Mouse (Mus musculus): ENCODE measurements at regions not wholly inside any gene's neighbourhood (a gene's known extent, or its start where the extent isn't known, plus 50 kb on each side); places are given as distances from the start of the nearest gene placed in this dataset.

GRCm38 (mm10) chr7:136584361-136584760 lies 310.1 kb upstream of the Mgmt start:
- H3K36me3 ChIP-seq, result no peaks in the 10 kb centered on the region
- no peak for ATAC-seq (ENCODE audit: low read depth)
- H3K4me1 ChIP-seq (replicated peaks), result peaks cover 51% of the 10 kb centered on the region
- no peaks in the 10 kb centered on the region; the same call in 1 of the 2 replicates for H3K27me3 ChIP-seq
- 51% methylated on average over 17 of the region's 17 CpGs for WGBS
- no peaks in the 10 kb centered on the region for H3K9me3 ChIP-seq
- H3K4me2 ChIP-seq, result no peak overlapping the region
- peak overlapping the region; percentile 61; the same call in 1 of the 2 replicates for H3K27ac ChIP-seq (replicated peaks)
- no peak overlapping the region for H3K9ac ChIP-seq
- no peak overlapping the region for H3K4me3 ChIP-seq

GRCm38 (mm10) chr7:136588491-136588890 lies 305.9 kb upstream of the Mgmt start:
- Histone ChIP-seq H3K4me1 (replicated peaks) (peaks cover 28% of the 10 kb centered on the region), H3K4me3 (no peak overlapping the region), H3K27ac (replicated peaks) (no peak overlapping the region), H3K27me3 (no peaks in the 10 kb centered on the region; the same call in 1 of the 2 replicates), H3K4me2 (no peak overlapping the region), H3K36me3 (no peaks in the 10 kb centered on the region), H3K9me3 (no peaks in the 10 kb centered on the region), H3K9ac (no peak overlapping the region)
- ATAC-seq (ENCODE audit: low read depth), result no peak
- 46% methylated on average over 6 of the region's 6 CpGs for WGBS

- Histone ChIP-seq H3K4me1 (replicated peaks) (peaks cover 11% of the 10 kb centered on the region), H3K27me3 (no peaks in the 10 kb centered on the region), H3K4me2 (no peak overlapping the region), H3K9ac (no peak overlapping the region), H3K9me3 (no peaks in the 10 kb centered on the region), H3K27ac (replicated peaks) (no peak overlapping the region), H3K36me3 (no peaks in the 10 kb centered on the region), H3K4me3 (no peak overlapping the region)
- no peak for ATAC-seq (ENCODE audit: low read depth)
Observed at GRCm38 (mm10) chr7:136590947-136591346, 303.5 kb upstream of the Mgmt start.

DNA sequence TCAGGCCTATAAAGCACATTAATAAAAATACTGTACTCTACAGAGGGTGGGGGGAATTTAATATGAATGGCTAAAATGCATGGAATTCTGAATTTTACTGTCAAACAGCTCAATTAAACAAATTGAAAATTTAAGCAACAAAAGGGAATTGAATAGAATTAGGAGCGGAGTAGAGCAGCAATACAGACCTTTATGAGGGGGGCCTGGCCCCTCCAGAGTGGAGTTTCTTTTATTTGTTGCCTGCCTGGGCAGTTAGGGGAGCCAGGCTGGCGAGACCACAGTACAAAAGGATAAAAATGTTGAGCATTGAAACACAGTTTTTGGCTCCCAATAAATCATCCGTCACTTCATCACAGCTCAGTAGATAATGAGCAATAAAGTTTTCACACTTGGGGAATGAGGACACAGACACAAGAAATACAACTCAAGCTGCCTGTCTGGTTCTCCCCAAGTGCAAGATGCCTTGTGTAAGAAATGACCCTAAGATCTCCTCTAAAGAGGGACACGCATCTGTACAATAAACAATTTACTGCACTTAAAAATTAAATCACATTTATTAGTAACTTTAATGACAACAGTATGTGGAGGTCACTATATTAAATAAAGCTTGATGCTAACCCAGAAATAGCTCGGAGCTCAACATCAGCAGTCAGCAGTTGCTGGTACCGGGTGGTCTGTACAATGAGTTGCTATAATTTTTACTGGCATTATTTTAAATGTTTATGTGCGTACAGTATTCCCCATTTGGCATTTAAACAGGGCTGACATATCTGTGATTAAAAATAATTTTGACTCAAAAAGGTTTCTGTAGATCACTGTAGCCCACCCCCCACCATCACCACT lies 286.9 kb upstream of the Mgmt start:
- no peak overlapping the region for H3K4me3 ChIP-seq
- 55% methylated on average over 7 of the region's 7 CpGs for WGBS

GRCm38 (mm10) chr7:136613496-136613895 lies 280.9 kb upstream of the Mgmt start:
- WGBS, result 38% methylated on average over 4 of the region's 4 CpGs
- Histone ChIP-seq H3K36me3 (no peaks in the 10 kb centered on the region), H3K9ac (no peak overlapping the region), H3K27ac (replicated peaks) (no peak overlapping the region), H3K27me3 (no peaks in the 10 kb centered on the region), H3K4me2 (no peak overlapping the region), H3K9me3 (no peaks in the 10 kb centered on the region), H3K4me1 (replicated peaks) (peaks cover 5% of the 10 kb centered on the region), H3K4me3 (no peak overlapping the region)
- ATAC-seq (ENCODE audit: low read depth), result no peak

More for the DNA sequence above, 286.9 kb upstream of the Mgmt start:
- H3K27ac ChIP-seq (replicated peaks), result no peak overlapping the region
- no peak overlapping the region for H3K4me2 ChIP-seq
- ATAC-seq (ENCODE audit: low read depth), result no peak
- H3K27me3 ChIP-seq, result no peaks in the 10 kb centered on the region
- peaks cover 6% of the 10 kb centered on the region; the same call in 1 of the 2 replicates for H3K4me1 ChIP-seq (replicated peaks)
- no peak overlapping the region for H3K9ac ChIP-seq
- no peaks in the 10 kb centered on the region for H3K36me3 ChIP-seq
- H3K9me3 ChIP-seq, result no peaks in the 10 kb centered on the region

DNA sequence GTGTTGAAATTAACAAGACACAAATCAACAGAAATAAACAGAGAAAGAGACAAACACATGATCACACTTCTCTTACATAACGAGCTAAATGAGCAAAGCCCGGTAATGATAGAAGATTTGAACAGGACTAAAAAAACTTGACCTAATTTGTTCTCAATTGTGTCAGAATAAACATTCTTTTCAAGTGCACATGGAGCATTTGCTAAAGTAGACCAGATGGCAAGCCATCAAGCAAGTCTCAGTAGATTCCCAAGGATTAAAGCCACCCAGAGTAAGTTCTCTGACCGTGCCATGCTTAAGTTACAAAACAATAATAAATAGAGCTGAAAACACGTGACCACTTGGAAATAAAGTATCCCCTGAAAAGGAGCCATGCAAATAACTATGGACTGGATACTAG lies 269.9 kb upstream of the Mgmt start:
- H3K9me3 ChIP-seq, result no peaks in the 10 kb centered on the region
- no peaks in the 10 kb centered on the region for H3K4me1 ChIP-seq (replicated peaks)
- H3K27ac ChIP-seq (replicated peaks), result no peak overlapping the region
- H3K4me3 ChIP-seq, result no peak overlapping the region
- 65% methylated on average over 4 of the region's 4 CpGs for WGBS
- H3K9ac ChIP-seq, result no peak overlapping the region
- no peaks in the 10 kb centered on the region for H3K36me3 ChIP-seq
- no peak for ATAC-seq (ENCODE audit: low read depth)
- no peak overlapping the region for H3K4me2 ChIP-seq
- no peaks in the 10 kb centered on the region for H3K27me3 ChIP-seq

GRCm38 (mm10) chr7:136631089-136631488 lies 263.3 kb upstream of the Mgmt start:
- ATAC-seq (ENCODE audit: low read depth), result no peak
- no peak overlapping the region for H3K4me2 ChIP-seq
- WGBS, result 54% methylated on average over 3 of the region's 3 CpGs
- H3K27me3 ChIP-seq, result no peaks in the 10 kb centered on the region
- H3K9me3 ChIP-seq, result no peaks in the 10 kb centered on the region
- no peak overlapping the region for H3K4me3 ChIP-seq
- peaks cover 7% of the 10 kb centered on the region; the same call in 1 of the 2 replicates for H3K4me1 ChIP-seq (replicated peaks)
- H3K36me3 ChIP-seq, result no peaks in the 10 kb centered on the region
- no peak overlapping the region for H3K9ac ChIP-seq
- H3K27ac ChIP-seq (replicated peaks), result no peak overlapping the region

GRCm38 (mm10) chr7:136640160-136640559 lies 254.3 kb upstream of the Mgmt start:
- Histone ChIP-seq H3K9me3 (no peaks in the 10 kb centered on the region), H3K27ac (replicated peaks) (no peak overlapping the region), H3K36me3 (no peaks in the 10 kb centered on the region), H3K4me2 (no peak overlapping the region), H3K4me1 (replicated peaks) (peaks cover 11% of the 10 kb centered on the region), H3K27me3 (no peaks in the 10 kb centered on the region), H3K9ac (no peak overlapping the region), H3K4me3 (no peak overlapping the region)
- WGBS, result 37% methylated on average over 5 of the region's 5 CpGs
- no peak for ATAC-seq (ENCODE audit: low read depth)

GRCm38 (mm10) chr7:136640771-136641170 lies 253.6 kb upstream of the Mgmt start:
- no peaks in the 10 kb centered on the region for H3K9me3 ChIP-seq
- no peak overlapping the region for H3K27ac ChIP-seq (replicated peaks)
- H3K4me2 ChIP-seq, result no peak overlapping the region
- no peak for ATAC-seq (ENCODE audit: low read depth)
- no peaks in the 10 kb centered on the region for H3K27me3 ChIP-seq
- WGBS, result 91% methylated on average over 7 of the region's 7 CpGs
- H3K4me1 ChIP-seq (replicated peaks), result peaks cover 6% of the 10 kb centered on the region
- H3K9ac ChIP-seq, result no peak overlapping the region
- H3K36me3 ChIP-seq, result no peaks in the 10 kb centered on the region
- H3K4me3 ChIP-seq, result no peak overlapping the region

- no peaks in the 10 kb centered on the region for H3K9me3 ChIP-seq
- 79% methylated on average over 4 of the region's 4 CpGs for WGBS
- H3K4me3 ChIP-seq, result no peak overlapping the region
- H3K9ac ChIP-seq, result no peak overlapping the region
- H3K27ac ChIP-seq (replicated peaks), result no peak overlapping the region
- no peaks in the 10 kb centered on the region for H3K27me3 ChIP-seq
- ATAC-seq (ENCODE audit: low read depth), result no peak
- no peak overlapping the region for H3K4me2 ChIP-seq
- H3K36me3 ChIP-seq, result no peaks in the 10 kb centered on the region
- H3K4me1 ChIP-seq (replicated peaks), result no peaks in the 10 kb centered on the region
Observed at GRCm38 (mm10) chr7:136649796-136650195, 244.6 kb upstream of the Mgmt start.

DNA sequence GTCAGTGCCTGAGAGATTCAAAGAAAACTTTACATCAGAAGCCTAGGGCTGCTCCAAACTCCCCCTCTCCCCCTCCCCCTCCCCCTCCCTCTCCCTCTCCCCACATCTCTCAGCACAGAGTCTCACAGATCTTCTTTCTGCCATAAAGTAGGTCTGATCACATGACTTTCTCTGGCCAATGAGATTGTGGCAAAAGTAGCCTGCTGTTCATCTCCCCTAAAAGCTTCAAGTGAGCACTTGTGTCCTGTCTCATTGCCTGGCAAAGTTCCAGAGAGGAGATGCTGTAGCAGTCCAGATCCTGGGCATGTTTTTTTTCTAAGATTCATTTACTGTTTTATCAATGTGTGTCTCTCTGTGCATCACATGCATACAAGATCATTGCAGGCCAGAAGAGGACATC lies 234.5 kb upstream of the Mgmt start:
- Histone ChIP-seq H3K9ac (no peak overlapping the region), H3K9me3 (no peaks in the 10 kb centered on the region), H3K27me3 (no peaks in the 10 kb centered on the region), H3K27ac (replicated peaks) (no peak overlapping the region), H3K36me3 (no peaks in the 10 kb centered on the region), H3K4me2 (no peak overlapping the region), H3K4me1 (replicated peaks) (peaks cover 13% of the 10 kb centered on the region), H3K4me3 (no peak overlapping the region)
- no peak for ATAC-seq (ENCODE audit: low read depth)

- Histone ChIP-seq H3K4me3 (no peak overlapping the region), H3K4me2 (no peak overlapping the region), H3K9ac (no peak overlapping the region), H3K9me3 (no peaks in the 10 kb centered on the region), H3K27me3 (no peaks in the 10 kb centered on the region), H3K4me1 (replicated peaks) (peaks cover 13% of the 10 kb centered on the region), H3K27ac (replicated peaks) (no peak overlapping the region), H3K36me3 (no peaks in the 10 kb centered on the region)
- 67% methylated on average over 2 of the region's 2 CpGs for WGBS
- ATAC-seq (ENCODE audit: low read depth), result no peak
Observed at GRCm38 (mm10) chr7:136660401-136660800, 234.0 kb upstream of the Mgmt start.
